Comparison of ENCODE assay signal across 8 mouse cellular contexts in the genomic region with DNA sequence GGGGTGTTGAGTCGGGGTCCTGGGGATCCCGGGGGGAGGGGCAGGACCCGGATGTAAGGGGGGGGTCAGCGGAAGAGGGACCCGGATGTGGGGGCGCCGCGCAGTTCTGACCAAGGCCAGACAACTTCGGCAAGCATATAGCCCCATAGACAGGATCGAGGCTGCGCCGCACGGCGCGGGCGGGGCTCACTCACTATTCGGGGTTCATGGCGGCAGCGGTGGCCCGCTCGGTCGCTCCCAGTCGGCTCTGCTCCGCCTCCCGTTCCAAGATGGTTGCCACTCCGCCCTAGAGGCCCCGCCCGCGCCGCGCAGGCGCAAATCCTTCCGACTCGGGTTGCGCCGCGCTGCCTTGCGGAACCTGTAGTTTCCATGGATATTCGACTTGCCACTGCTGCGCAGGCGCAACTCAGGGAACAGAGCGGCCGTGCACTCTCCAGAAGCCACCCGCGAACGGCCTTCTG. TPM values are rescaled to one million over a fixed set of nuclear protein-coding genes. Genes with fewer than 3 reads are reported as not detected.
DNase-seq lines count a peak whose midpoint lies in the region; ATAC-seq and TF ChIP-seq lines count a peak whose summit lies in the region.

A gene (minus strand): TSS at position 342 of the 461 bp plus-strand sequence.

- peak; percentile 96 for DNase-seq in CD8-positive naive resting alpha-beta T cell, adult 2 months (ENCODE audit: low read depth in 2 of 2, low spot score in 2 of 2)
- DNase-seq in c-Kit-positive CD71-negative TER-119-negative erythroid progenitor cells, embryonic 14.5 days (ENCODE audit: low read depth) = peak; percentile 96
- peak; percentile 97 for DNase-seq in forebrain, embryonic 10.5 days (ENCODE audit: extremely low spot score, low spot score)
- peak; percentile 98 to 99 for DNase-seq in kidney, postnatal 25 days
- peak; percentile 95 to 97 (median 96) for DNase-seq in liver, embryonic 14.5 days (ENCODE audit: low read depth in 3 of 3, low spot score in 3 of 3)
- DNase-seq in neural tube, embryonic 11.5 days (ENCODE audit: low spot score) = peak; percentile 99
- DNase-seq in stomach, postnatal 0 days (ENCODE audit: low spot score) = peak; percentile 98

- H3K27ac ChIP-seq in forebrain, embryonic 10.5 days = peak within 1 kb of the TSS; percentile 96
- H3K27ac ChIP-seq in heart, embryonic 15.5 days = peak within 1 kb of the TSS; percentile 96
- H3K27ac ChIP-seq in liver, embryonic 14.5 days = peak within 1 kb of the TSS; percentile 57
- H3K27ac ChIP-seq in neural tube, embryonic 11.5 days (ENCODE audit: low read depth, low read length) = peak within 1 kb of the TSS; percentile 89
- H3K27ac ChIP-seq in stomach, postnatal 0 days (replicated peaks) = peak within 1 kb of the TSS; percentile 95

- no peak for TF ChIP-seq CTCF in liver, embryonic 14.5 days (IDR thresholded peaks at IDR 0.05; ENCODE audit: low read depth)
- TF ChIP-seq CTCF in stomach, postnatal 0 days (IDR thresholded peaks at IDR 0.05; ENCODE audit: low read depth) = no peak; the same call in 1 of the 2 replicates

- H3K4me1 ChIP-seq in forebrain, embryonic 10.5 days = peaks cover 33% of the 10 kb centered on the region
- H3K4me1 ChIP-seq in heart, embryonic 15.5 days (replicated peaks) = peaks cover 22% of the 10 kb centered on the region
- peaks cover 4 to 11% of the 10 kb centered on the region in 2 experiments for H3K4me1 ChIP-seq in liver, embryonic 14.5 days (replicated peaks; ENCODE audit: control insufficient read depth in 2 of 2, insufficient read depth in 2 of 2, low read length in 1 of 2)
- 0 out of 2 replicates have a peak, but pooled peaks cover 6% of the 10 kb centered on the region for H3K4me1 ChIP-seq in neural tube, embryonic 11.5 days (ENCODE audit: control insufficient read depth, insufficient read depth, low read length)
- no peaks in the 10 kb centered on the region for H3K4me1 ChIP-seq in stomach, postnatal 0 days (replicated peaks; ENCODE audit: control insufficient read depth, insufficient read depth)

- H3K4me3 ChIP-seq in forebrain, embryonic 10.5 days = peak within 1 kb of the TSS; percentile 84
- peak within 1 kb of the TSS; percentile 88 for H3K4me3 ChIP-seq in heart, embryonic 15.5 days
- peak within 1 kb of the TSS; percentile 68 to 94 for H3K4me3 ChIP-seq in liver, embryonic 14.5 days (ENCODE audit: insufficient read depth in 1 of 2, low read depth in 2 of 2, low read length in 2 of 2)
- H3K4me3 ChIP-seq in neural tube, embryonic 11.5 days (ENCODE audit: low read depth, low read length) = peak within 1 kb of the TSS; percentile 62
- peak within 1 kb of the TSS; percentile 79 for H3K4me3 ChIP-seq in stomach, postnatal 0 days (ENCODE audit: low read depth, low read length)

- H3K36me3 ChIP-seq in forebrain, embryonic 10.5 days (replicated peaks) = peaks cover 79% of the 10 kb centered on the region
- peaks cover 62% of the 10 kb centered on the region for H3K36me3 ChIP-seq in heart, embryonic 15.5 days
- H3K36me3 ChIP-seq in liver, embryonic 14.5 days (replicated peaks; ENCODE audit: control insufficient read depth, insufficient read depth, low read depth) = peaks cover 6% of the 10 kb centered on the region
- H3K36me3 ChIP-seq in neural tube, embryonic 11.5 days (ENCODE audit: control insufficient read depth, insufficient read depth, low read length) = peaks cover 25% of the 10 kb centered on the region
- peaks cover 29% of the 10 kb centered on the region for H3K36me3 ChIP-seq in stomach, postnatal 0 days (ENCODE audit: control insufficient read depth, insufficient read depth, low read length)

- H3K4me2 ChIP-seq in heart, embryonic 15.5 days = peak within 1 kb of the TSS; percentile 87
- peak within 1 kb of the TSS; percentile 99 for H3K4me2 ChIP-seq in liver, embryonic 14.5 days (ENCODE audit: low read depth)
- H3K4me2 ChIP-seq in neural tube, embryonic 11.5 days (ENCODE audit: low read depth) = peak within 1 kb of the TSS; percentile 85
- H3K4me2 ChIP-seq in stomach, postnatal 0 days (replicated peaks; ENCODE audit: low read depth) = peak within 1 kb of the TSS; percentile 90

- no peak for TF ChIP-seq EP300 in liver, embryonic 14.5 days (IDR thresholded peaks at IDR 0.05; ENCODE audit: low read depth)
- no peak for TF ChIP-seq EP300 in stomach, postnatal 0 days (optimal IDR thresholded peaks at IDR 0.05)

- no peaks in the 10 kb centered on the region for H3K27me3 ChIP-seq in forebrain, embryonic 10.5 days (ENCODE audit: poor library complexity, severe bottlenecking)
- no peaks in the 10 kb centered on the region for H3K27me3 ChIP-seq in heart, embryonic 15.5 days
- H3K27me3 ChIP-seq in liver, embryonic 14.5 days (ENCODE audit: control insufficient read depth, insufficient read depth, low read length) = no peaks in the 10 kb centered on the region
- H3K27me3 ChIP-seq in neural tube, embryonic 11.5 days (ENCODE audit: control insufficient read depth, insufficient read depth, low read length) = no peaks in the 10 kb centered on the region
- no peaks in the 10 kb centered on the region for H3K27me3 ChIP-seq in stomach, postnatal 0 days (ENCODE audit: control insufficient read depth, insufficient read depth, low read length)

- under 1% methylated on average over 46 of the region's 46 CpGs for WGBS in forebrain, embryonic 10.5 days
- under 1% methylated on average over 46 of the region's 46 CpGs for WGBS in heart, embryonic 15.5 days
- under 1% methylated on average over 46 of the region's 46 CpGs for WGBS in liver, embryonic 14.5 days (ENCODE audit: insufficient replicate concordance)
- WGBS in neural tube, embryonic 11.5 days = under 1% methylated on average over 42 of the region's 46 CpGs
- WGBS in stomach, postnatal 0 days = under 1% methylated on average over 46 of the region's 46 CpGs

- peak within 1 kb of the TSS; percentile 90 for H3K9ac ChIP-seq in heart, embryonic 15.5 days
- H3K9ac ChIP-seq in liver, embryonic 14.5 days (replicated peaks) = peak within 1 kb of the TSS; percentile 95
- peak within 1 kb of the TSS; percentile 70 for H3K9ac ChIP-seq in neural tube, embryonic 11.5 days (ENCODE audit: low read length)
- H3K9ac ChIP-seq in stomach, postnatal 0 days (ENCODE audit: low read length) = peak within 1 kb of the TSS; percentile 92

- ATAC-seq in heart, embryonic 15.5 days (replicated peaks; ENCODE audit: insufficient number of reproducible peaks, insufficient read depth, low FRiP score, low read depth) = peak; percentile 92
- ATAC-seq in liver, embryonic 14.5 days (ENCODE audit: insufficient read depth) = peak; percentile 93
- ATAC-seq in neural tube, embryonic 11.5 days (ENCODE audit: insufficient read depth, low FRiP score, low TSS enrichment) = peak; percentile 95
- ATAC-seq in stomach, postnatal 0 days (ENCODE audit: low FRiP score, low TSS enrichment) = peak; percentile 91

- H3K9me3 ChIP-seq in forebrain, embryonic 10.5 days = no peaks in the 10 kb centered on the region
- no peaks in the 10 kb centered on the region for H3K9me3 ChIP-seq in heart, embryonic 15.5 days (replicated peaks)
- H3K9me3 ChIP-seq in liver, embryonic 14.5 days (ENCODE audit: control insufficient read depth, low read length) = no peaks in the 10 kb centered on the region
- no peaks in the 10 kb centered on the region for H3K9me3 ChIP-seq in neural tube, embryonic 11.5 days (ENCODE audit: control insufficient read depth, low read length)
- H3K9me3 ChIP-seq in stomach, postnatal 0 days (ENCODE audit: control insufficient read depth, low read length) = no peaks in the 10 kb centered on the region

RNA-seq across cellular contexts. Expression of the gene that starts here (rescaled TPM):
- 253 and 255 TPM in 2 replicates for polyA plus RNA-seq in forebrain, embryonic 10.5 days (2016; fragmentation: Nextera tagmentation; extraction: Ambion mirVana)
- polyA plus RNA-seq in heart, embryonic 15.5 days (2015; fragmentation: Nextera tagmentation; extraction: Ambion mirVana) = 208 and 236 TPM in 2 replicates
- 50.6 and 58.8 TPM in 2 replicates for polyA plus RNA-seq in liver, embryonic 14.5 days (2012; rRNA removed)
- polyA plus RNA-seq in liver, embryonic 14.5 days (2014; fragmentation: Nextera tagmentation; extraction: Ambion mirVana) = 76.2 and 84.8 TPM in 2 replicates
- 250 and 266 TPM in 2 replicates for polyA plus RNA-seq in neural tube, embryonic 11.5 days (2014; fragmentation: Nextera tagmentation; extraction: Ambion mirVana)
- polyA plus RNA-seq in stomach, postnatal 0 days (2015; fragmentation: Nextera tagmentation; extraction: Ambion mirVana) = 183 and 194 TPM in 2 replicates

Comparison
In these comparisons a context has a peak if more than half of its experiments do, and no peak if none do; other contexts are left out.
1. Peak in every context shown above with its lines: DNase-seq, ATAC-seq, H3K4me3 ChIP-seq and H3K27ac ChIP-seq.